Comparison of ENCODE assay signal across 10 mouse cellular contexts in genomic region chr9:108914491-108914890, GRCm38 (mm10). TPM values are rescaled to one million over a fixed set of nuclear protein-coding genes. Genes with fewer than 3 reads are reported as not detected.
A peak's percentile ranks its signal among the peaks of the same experiment; 100 is the strongest.
DNase-seq lines count a peak whose midpoint lies in the region; ATAC-seq and TF ChIP-seq lines count a peak whose summit lies in the region.
"Had no signal": no experiment of that assay in that cellular context is flagged by ENCODE, and none has a peak within 500 bp of the region (broad histone marks: within the 10 kb centered on the region; RNA-seq: fewer than 3 reads in every experiment).

TSS of gene Tmem89 (plus strand) at chr9:108914619.

- 71% methylated on average over 6 of the region's 6 CpGs for WGBS in heart, embryonic 11.5 days (ENCODE audit: insufficient replicate concordance)
- WGBS in midbrain, postnatal 0 days, result 68% methylated on average over 6 of the region's 6 CpGs

- H3K4me1 ChIP-seq in heart, embryonic 11.5 days (ENCODE audit: control insufficient read depth, insufficient read depth, low read length), result 0 out of 2 replicates have a peak, but pooled peaks cover 3% of the 10 kb centered on the region
- no peaks in the 10 kb centered on the region for H3K4me1 ChIP-seq in midbrain, postnatal 0 days (ENCODE audit: insufficient read depth, low read length)

- H3K36me3 ChIP-seq in heart, embryonic 11.5 days (ENCODE audit: control insufficient read depth, insufficient read depth, low read length), result no peaks in the 10 kb centered on the region
- no peaks in the 10 kb centered on the region for H3K36me3 ChIP-seq in midbrain, postnatal 0 days (ENCODE audit: insufficient read depth, low read length)

- TF ChIP-seq CTCF in midbrain, postnatal 0 days (IDR thresholded peaks at IDR 0.05), result no peak

- no peak within 1 kb of the TSS for H3K9ac ChIP-seq in heart, embryonic 11.5 days (ENCODE audit: low read depth, low read length)
- H3K9ac ChIP-seq in midbrain, postnatal 0 days (replicated peaks; ENCODE audit: low read length, poor library complexity, severe bottlenecking), result no peak within 1 kb of the TSS

- no peaks in the 10 kb centered on the region for H3K9me3 ChIP-seq in heart, embryonic 11.5 days (replicated peaks; ENCODE audit: control insufficient read depth, low read length)
- H3K9me3 ChIP-seq in midbrain, postnatal 0 days (ENCODE audit: low read length), result no peaks in the 10 kb centered on the region

- no peak within 1 kb of the TSS for H3K4me2 ChIP-seq in heart, embryonic 11.5 days
- no peak within 1 kb of the TSS for H3K4me2 ChIP-seq in midbrain, postnatal 0 days (ENCODE audit: low read depth, low read length, poor library complexity, severe bottlenecking)

- DNase-seq in heart, adult 11 months, result peak; percentile 98
- DNase-seq in cerebellum, postnatal 10 days, result peak; percentile 85 to 89
- peak; percentile 54 to 56 for DNase-seq in heart, postnatal 36 days
- peak; percentile 89 for DNase-seq in midbrain, postnatal 0 days (ENCODE audit: low spot score)
- DNase-seq in gastrocnemius, adult 18-20 months (ENCODE audit: low spot score), result no peak
- DNase-seq in T-cell, adult 2 months (ENCODE audit: low spot score), result no peak
- DNase-seq in thymus, postnatal 14 days, result no peak

- H3K4me3 ChIP-seq in heart, embryonic 11.5 days (ENCODE audit: low read depth, low read length), result no peak within 1 kb of the TSS
- no peak within 1 kb of the TSS for H3K4me3 ChIP-seq in midbrain, postnatal 0 days (ENCODE audit: low read depth, low read length)

- no peak for ATAC-seq in heart, embryonic 11.5 days (replicated peaks; ENCODE audit: insufficient number of reproducible peaks, low FRiP score, low TSS enrichment)
- ATAC-seq in midbrain, postnatal 0 days (ENCODE audit: low FRiP score), result peak; percentile 90

- no peaks in the 10 kb centered on the region for H3K27me3 ChIP-seq in heart, embryonic 11.5 days (ENCODE audit: control insufficient read depth, insufficient read depth, low read length)
- no peaks in the 10 kb centered on the region for H3K27me3 ChIP-seq in midbrain, postnatal 0 days (ENCODE audit: insufficient read depth, low read length)

- intact Hi-C loops in heart, postnatal 36 days (cut with DNase I), result no loop called here

- no peak within 1 kb of the TSS for H3K27ac ChIP-seq in heart, embryonic 11.5 days (ENCODE audit: low read depth, low read length)
- H3K27ac ChIP-seq in midbrain, postnatal 0 days (ENCODE audit: low read depth, low read length), result no peak within 1 kb of the TSS

RNA-seq across cellular contexts. Expression of gene Tmem89, which starts in this region (rescaled TPM):
- polyA plus RNA-seq in heart, embryonic 11.5 days (2014; fragmentation: Nextera tagmentation; extraction: Ambion mirVana), result not detected in 2 replicates
- total RNA-seq in heart, postnatal 36 days (2021), result not detected
- total RNA-seq in midbrain, postnatal 0 days (2014; rRNA removed), result 0.88 and 1.6 TPM in 2 replicates
- 0.18 and 0.21 TPM in 2 replicates for polyA plus RNA-seq in midbrain, postnatal 0 days (2015; fragmentation: Nextera tagmentation; extraction: Ambion mirVana)
- total RNA-seq in gastrocnemius, adult 18-20 months (2021), result not detected
- polyA plus RNA-seq: heart, embryonic 16.5 days; liver, embryonic 16.5 days had no signal

Comparison
In these comparisons a context has a peak if more than half of its experiments do, and no peak if none do; other contexts are left out.
1. Peak in DNase-seq in heart, postnatal 36 days; RNA of the gene not detected or under 1 TPM.
2. DNase-seq: peak in heart, adult 11 months (single experiment), cerebellum, postnatal 10 days (2 of 2) and midbrain, postnatal 0 days (single experiment); none in gastrocnemius, adult 18-20 months (single experiment), T-cell, adult 2 months (single experiment) and thymus, postnatal 14 days (single experiment).